Mouse (Mus musculus) lung, postnatal 36 days (tissue): ENCODE data around the gene 1700019D03Rik.
"Not testable (repeated sequence)": the region's sequence is repeated elsewhere in the genome, so short reads cannot be mapped to it uniquely, and the experiment has no call there.

Experiments used
- DNase-seq: peaks from one replicate; pipeline ENCODE4 v3.0.0; 2022; ENCODE audit warnings: mixed read lengths

Gene 1700019D03Rik

DNA sequence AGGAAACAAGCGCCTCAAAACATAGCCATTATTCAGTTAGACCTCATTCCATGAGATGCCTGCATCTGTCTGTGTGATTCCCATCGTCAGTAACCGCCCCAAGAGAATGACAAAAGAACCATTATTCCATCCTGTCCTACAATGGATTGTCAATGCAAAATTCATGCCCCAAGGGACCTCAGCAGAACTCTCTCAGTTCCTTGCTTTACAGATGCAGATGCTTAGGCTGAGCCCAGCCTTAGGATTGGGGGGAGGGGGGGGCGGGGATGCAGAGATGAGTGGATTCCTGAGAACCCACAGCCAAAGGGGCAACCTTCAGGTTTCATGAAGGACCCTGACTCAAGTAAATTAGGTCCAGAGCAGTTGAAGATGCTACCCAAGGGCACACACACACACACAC is 66.4 kb downstream of the 1700019D03Rik start:
- no peak for DNase-seq

DNA sequence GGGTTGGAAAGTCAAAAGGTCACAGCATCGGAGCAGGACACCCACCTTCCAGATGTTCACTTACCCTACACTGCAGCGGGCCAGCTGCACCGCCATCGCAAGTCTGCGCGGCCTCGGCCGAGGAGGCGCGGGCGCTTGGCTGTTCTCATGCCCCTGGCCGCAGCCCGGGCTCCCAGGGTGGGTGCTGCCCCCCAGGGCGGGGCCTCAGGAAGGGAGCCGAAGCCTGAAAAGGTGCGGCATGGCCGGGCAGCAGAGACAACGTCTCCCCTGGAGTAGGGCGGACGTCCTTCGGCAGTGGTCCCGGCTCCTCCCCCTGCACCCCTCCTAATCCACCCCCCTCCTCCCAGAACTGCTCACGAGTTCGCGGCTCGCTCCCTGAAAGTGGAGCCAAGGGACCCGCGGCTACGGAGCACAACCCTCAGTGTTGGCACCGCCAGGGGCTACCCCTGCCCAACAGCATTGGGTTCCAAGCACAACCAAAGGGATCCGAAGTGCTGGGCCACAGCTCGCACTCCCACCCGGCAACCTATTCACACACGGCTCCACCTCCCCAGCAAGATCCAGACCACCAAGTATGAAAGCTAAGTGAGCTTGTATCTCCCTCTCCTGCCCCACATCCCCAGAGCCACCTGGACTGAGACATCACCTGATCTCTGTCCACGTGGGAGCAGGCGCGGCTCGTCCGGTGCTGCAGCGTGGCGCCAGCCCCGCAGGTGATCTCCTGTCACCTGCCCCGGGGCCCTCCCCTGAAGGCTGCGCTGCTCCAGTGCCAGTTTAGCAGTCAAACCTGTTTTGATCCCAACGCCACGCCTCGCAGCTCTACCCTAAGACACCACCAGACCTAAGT is 67.2 kb downstream of the 1700019D03Rik start:
- DNase-seq: peak; percentile 59

DNA sequence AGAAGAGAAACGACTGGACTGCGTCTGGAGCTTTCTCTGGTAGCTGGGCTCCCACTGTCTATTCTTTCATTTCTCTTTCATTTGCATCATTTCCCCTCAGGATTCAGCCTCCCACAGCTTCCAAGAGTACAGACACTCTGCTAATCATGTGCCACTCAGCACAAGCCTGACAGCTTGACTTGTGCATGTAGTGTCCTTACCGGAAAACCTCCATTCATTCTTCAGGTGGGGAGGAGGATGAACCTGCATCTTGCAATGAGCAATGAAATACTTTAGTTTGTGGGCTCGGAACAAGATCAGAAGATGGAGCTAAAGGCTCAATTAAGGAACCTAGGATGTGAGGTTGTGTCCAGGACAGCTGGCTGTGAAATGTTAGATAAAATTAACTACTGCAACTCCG is 67.8 kb downstream of the 1700019D03Rik start:
- no peak for DNase-seq

DNA sequence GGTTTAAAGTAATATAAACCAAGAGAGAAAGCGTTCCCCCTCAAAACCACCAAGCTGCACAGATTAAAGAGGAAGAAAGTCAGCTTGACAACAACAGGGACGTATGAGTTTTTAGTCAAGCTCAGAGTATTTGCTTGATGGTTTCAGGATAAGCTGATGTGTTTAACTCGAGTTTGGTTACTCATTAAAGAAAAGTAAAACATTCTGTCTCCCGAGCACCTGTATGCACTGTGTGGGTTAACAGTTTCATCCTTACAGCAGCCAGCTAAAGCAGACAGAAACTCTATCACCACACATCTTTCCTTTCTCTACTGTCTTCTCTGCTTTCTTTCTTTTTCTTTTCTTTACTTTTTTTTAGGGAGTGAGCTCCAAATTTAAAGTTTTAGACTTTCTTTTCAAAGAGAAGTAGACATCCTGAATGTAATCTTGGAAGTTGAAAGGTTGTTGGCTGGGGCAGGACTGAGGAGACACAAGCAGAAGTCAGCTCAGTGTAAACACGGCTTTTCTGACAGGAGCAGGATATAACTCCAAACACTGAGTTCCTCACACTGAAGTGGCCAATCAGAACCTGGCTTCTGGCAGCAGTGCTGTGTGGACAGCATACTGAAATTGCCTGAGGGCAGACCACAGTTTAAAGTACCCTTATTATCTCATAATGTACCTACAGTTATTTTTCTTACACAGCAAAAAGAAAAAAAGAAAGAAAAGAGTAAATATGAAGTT is 68.7 kb downstream of the 1700019D03Rik start:
- no peak for DNase-seq

DNA sequence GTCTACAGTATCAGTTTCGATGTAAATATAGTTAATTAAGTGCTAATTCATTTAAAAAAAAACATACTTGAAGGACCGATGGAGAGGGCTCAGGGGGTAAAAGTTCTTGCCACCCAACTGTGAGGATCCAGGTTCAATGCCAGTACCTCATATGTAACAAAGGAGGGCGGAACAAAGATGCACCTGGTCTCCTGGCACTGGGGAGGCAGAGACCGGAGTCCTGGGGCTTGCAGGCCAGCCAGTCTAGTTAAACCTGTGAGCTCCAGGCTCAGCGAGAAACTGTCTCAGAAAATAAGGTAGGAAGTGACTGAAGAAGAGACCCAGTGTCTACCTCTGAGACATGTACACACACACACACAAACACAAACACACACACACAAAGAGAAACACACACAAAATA is 72.1 kb downstream of the 1700019D03Rik start:
- DNase-seq: no peak

DNA sequence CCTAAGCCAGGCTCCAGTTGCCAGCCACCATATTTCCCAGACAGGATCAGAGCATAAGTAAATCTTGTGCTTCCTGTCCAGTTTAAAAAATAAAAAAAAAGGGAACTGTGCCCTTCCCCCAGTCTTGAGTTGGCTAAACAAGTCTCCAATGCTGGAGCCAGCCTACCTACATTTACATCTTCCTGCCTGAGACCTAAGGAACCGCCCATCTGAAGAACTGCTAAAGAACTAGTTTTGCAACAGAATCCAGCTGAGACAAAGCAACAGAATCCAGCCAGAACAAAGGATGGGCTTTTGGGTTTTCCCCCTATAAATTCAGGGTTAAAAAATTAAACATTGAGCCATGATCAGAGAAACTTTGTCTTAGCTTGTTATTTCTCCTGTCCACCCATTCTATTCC is 81.0 kb downstream of the 1700019D03Rik start:
- DNase-seq: no peak

DNA sequence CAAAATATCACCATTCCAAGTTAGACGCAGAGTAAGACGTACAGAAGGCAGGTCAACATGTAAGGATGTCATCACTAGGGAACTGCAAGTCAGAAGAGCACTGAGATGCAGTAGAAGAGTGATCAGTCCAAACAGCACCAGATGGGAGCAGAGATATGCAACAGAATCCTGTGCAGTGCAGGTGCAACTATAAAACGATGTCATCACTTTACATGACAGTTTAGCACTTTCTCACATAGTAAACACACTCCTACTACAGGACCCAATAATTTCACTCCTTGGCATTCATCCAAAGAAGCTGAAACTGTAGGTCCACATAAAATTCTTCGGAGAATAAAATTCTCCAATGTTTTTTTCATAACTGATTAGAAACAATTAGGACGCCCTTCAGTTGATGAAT is 85.5 kb downstream of the 1700019D03Rik start:
- no peak for DNase-seq

DNA sequence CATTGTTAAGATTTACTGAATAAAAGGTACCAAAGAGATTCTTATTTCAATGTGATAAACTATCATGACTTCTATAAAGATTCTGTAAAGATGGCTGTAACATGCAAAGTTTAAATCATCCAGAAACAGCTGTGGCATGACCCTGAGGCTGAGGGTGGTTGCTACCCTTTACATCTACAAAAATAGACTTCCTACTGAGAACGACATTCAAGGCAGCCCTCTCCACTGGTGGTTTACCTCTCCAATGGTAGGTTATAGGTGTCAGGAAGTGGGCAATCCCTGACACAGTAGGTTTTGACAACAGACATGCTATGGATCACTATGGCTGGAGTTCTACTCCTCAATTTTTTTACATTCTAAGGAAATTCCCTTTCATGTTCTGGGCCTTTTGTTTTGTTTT is 95.5 kb downstream of the 1700019D03Rik start:
- DNase-seq: not testable (repeated sequence)

DNA sequence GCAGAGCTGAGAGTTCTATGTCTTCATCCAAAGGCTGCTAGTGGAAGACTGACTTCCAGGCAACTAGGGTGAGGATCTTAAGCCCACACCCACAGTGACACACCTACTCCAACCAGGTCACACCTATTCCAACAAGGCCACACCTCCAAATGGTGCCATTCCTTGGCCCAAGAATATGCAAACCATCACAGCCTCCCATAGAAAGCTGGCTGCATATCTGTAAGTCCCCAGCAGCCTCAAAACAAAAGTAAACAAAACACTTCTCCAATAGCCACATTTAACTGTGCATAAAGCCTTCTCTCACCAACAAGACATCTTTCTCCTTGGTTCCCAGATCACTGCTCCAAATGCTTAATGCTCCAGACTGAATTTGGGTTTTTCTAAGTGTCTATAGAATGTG is 101.1 kb downstream of the 1700019D03Rik start:
- DNase-seq: not testable (repeated sequence)

DNA sequence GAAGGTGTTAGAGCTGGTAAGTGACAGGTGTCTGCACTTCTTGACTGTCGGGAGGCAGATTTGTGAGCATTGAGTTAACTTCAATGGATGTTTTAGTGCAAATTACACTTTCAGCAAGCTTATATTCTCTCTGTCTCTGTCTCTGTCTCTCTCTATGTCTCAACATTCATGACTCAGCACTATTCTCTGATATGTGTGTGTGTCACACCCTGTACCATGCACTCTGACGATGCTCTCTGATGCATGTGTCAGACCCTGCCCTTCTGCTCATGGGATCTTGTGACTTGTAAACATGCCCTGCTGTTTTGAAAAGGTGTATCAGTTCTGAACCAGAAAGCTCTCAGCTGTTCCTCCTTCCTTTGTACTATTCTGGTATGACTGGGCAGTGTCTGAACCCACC is 103.3 kb downstream of the 1700019D03Rik start:
- DNase-seq: no peak

DNA sequence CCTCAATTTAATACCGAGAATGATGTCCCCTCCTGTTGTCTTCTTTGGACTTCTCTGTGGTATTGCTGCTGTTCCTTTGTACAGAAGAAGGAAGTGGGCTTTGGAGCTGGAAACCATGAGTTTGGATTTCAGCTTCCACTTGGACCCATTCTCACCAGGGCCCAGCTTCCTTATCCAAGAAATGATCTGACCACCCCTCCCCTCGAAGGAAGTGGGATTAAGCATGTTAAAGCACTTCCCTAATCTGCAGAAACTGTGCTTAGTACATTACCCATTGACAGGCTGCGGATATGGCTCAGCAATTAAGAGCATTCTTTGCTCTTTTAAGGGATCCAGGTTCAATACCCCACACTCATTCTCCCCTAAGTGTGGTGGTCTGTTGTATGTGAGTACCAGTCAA is 110.2 kb downstream of the 1700019D03Rik start:
- DNase-seq: no peak

DNA sequence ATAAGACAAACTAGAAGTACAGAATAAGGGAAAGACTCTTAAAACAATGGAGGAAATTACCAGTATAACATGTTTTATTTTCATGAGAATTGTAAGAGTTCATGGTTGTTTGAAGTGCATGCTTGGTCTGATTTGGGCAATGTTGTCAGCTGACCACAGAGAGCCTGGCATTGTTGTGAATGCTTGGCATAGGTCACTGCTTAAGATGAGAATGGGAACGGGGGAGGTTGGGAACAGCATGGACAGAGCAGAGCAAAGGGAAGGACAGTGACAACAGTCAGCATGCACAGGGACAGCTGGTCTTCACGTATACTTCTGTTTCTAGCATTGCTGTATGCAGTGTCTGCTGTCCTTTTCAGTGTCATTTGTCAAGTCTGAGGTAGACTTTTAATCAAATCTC is 135.8 kb downstream of the 1700019D03Rik start:
- DNase-seq: no peak
